Mouse (Mus musculus): Measurements from ENCODE around the gene Eif2s3x.
A peak's percentile ranks its signal among the peaks of the same experiment; 100 is the strongest.

Gene Eif2s3x

DNA sequence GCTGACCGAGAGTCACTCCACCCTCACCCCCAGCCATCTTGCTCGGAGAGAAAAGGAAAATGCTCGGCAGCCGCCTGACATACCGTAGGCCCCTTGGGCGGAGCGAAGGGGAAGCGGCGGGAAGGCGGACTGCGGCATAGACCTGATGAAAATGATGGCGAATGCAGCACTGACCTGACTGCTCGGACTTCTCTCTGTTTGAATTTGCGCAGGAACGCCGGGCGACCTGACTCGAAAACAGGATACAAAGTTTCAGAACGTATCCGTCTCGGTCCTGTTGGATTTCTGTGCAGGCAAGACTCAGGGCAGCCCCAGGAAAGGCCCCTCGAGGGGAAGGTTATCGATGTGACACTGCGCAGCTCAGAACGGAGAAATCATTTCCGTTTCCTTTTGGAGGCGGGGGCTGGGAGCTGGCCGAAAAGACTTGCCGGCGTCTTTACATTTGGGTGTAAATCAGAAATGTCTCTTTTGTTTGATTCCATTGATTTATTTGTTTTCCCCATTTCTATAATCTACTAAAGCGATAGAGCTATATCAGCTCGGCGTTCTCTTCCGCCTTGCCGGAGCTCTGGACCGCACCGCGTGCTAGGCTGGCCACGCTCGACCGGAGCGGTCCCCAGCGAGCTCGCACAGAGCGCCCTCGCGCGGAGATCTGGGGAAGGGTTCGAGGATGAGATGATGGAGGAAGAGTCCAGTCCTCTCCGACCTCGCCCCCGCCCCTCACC is at the start of gene Eif2s3x:
Gene Eif2s3x, minus strand, starts transcription at position 266 of the 725 bp plus-strand sequence.
- DNase-seq (ENCODE audit: low spot score): peak; percentile 89

DNA sequence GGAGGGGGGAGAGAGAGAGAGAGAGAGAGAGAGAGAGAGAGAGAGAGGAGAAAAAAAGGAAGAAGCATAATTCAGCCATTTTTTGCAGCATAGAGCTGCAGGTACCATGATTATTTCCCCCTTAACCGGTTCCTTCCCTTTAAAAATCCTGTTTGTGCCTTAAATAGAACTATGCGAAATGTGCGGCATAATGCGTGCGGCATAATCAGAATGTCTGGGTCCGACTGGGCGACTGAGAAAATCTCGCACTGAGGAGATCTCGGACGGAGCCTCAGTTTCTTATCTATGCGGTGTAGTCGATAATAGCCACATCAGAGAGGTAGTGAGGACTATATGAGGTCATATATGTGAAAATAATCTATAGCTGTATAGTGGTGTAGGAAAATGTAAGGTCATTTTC is 22.9 kb upstream of the Eif2s3x start:
- no peak for DNase-seq (ENCODE audit: low spot score)

DNA sequence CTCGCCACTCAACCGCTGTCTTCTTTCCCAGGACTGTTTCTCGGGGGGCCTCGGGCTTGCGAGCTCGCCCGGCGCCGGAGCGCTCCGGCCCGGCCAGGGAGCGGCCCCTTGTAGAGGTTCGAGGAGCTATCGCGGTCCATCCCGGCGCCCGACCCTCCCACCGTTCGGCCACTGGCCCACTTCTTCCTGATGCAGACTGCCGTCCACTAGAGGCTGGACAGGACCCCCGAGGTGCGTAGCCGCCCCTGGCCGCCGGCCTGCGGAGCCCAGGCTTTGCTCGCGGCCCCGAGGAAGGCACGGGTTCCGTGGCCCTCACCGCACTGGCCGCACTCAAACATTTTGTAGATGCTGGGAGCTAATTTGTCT is 22.5 kb upstream of the Eif2s3x start:
- no peak for DNase-seq (ENCODE audit: low spot score)

DNA sequence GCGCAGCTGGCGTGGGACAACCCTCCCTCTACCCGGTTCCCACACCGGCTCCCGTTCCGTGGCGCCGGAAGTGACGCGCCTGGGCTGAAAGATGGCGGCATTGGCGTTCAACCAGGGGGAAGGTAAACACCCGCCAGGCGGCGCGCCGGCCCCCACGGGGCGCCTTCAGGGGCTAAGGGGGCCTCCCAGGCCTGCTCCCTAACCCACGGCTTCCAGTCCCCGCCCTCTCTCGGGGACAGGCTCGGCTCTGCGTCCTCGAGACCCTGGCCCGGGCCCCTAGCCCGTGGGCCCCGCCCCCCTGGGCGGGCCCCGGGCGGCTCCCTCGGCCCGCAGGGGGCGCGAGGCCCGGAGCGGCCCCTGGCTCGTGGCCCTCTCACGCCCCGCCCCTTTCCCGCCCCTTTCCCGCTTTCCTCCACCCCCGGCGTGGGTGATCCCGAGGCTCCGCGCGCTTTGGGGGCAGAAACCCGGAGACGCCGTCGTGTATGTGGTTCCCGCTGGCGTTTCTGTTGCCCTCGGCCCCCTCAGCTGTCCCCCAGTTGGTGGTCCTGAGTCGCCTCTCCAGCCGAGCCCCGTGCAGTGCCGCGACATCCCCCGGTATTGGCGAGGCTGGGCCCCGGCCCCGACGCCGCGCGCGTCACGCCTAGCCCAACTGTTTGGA is 22.0 kb upstream of the Eif2s3x start, which contains the start of gene Klhl15:
Gene Klhl15, plus strand, starts transcription at position 68 of the 658 bp plus-strand sequence.
- peak; percentile 89 for DNase-seq (ENCODE audit: low spot score)

DNA sequence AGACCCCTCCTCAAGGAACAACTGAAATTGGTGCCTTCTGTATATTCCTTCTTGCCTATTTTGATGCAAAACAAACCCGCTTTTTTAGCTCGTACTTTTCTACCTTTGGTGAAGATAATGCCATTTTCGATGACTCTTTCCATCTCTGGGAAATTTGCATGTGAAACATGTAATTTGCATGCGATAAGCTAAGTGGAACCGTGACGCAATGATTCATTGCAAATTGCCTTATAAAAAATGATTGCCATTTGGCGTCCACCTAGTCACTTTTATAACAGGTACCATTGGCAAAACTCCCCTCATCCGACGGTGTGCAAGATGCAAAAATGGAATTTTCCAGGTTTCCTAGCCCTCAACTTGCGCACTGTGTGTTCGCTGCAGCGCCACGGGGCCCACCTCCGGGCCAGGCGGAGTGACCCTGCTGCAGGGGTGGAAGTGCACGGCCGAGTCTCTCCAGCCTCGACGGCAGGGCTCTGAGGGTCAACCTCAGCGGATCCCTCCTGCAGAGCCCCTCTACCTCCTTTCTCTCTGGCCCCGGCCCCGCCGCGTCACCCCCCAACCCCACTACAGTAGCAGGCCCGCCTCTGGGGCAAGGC is 21.4 kb upstream of the Eif2s3x start:
- no peak for DNase-seq (ENCODE audit: low spot score)

DNA sequence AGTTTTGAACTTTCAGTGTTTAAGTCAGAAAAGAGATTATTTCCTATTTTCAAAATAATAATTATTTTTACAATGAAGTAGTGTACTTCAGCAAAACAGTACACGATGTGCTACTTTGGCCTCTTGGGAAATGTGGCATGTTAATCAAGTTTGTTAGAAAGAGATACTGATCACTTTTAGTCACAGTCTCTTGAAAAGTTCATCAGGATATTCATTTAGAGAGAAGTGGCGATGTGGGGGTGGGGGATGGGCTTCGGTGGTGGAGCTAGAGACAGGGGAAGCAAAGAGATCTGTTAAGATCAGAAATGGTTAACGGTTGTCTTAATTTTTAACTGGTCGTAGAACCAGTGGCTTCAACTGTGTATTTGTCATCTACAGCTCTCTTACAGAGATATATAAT is 20.8 kb upstream of the Eif2s3x start:
- no peak for DNase-seq (ENCODE audit: low spot score)

DNA sequence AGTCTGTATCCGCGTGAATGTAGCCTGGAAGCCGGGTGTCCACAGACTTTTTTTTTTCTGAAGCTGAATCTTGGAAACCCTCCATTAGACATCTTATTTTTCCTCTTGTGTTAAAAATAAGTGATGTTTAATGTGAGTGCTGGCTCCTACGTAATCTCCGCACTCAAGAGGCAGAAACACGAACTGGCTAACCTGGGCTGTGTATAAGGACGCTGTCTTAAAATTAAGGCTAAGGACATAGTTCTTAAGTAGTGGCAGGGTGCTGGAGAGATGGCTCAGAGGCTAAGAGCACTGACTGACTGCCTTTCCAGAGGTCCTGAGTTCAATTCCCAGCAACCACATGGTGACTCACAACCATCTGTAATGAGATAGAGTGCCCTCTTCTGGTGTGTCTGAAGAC is 722 bp upstream of the Eif2s3x start:
- DNase-seq (ENCODE audit: low spot score): no peak

DNA sequence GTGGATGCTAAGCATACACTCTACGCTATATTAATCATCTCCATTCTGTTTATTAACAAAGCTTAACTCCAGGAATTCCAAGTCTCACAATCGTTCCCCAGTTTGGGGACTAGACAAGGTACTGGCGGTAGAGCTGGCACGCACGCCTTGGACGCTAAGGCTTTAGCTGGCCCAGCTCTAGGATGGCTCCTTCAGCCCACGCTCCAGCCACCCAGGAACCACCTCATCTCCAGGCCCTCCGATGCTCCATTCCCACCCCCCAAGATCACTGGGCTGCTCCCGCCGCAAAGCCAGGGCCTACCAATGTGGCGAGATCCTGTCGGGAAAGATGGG is 432 bp downstream of the Eif2s3x start:
- no peak for DNase-seq (ENCODE audit: low spot score)

DNA sequence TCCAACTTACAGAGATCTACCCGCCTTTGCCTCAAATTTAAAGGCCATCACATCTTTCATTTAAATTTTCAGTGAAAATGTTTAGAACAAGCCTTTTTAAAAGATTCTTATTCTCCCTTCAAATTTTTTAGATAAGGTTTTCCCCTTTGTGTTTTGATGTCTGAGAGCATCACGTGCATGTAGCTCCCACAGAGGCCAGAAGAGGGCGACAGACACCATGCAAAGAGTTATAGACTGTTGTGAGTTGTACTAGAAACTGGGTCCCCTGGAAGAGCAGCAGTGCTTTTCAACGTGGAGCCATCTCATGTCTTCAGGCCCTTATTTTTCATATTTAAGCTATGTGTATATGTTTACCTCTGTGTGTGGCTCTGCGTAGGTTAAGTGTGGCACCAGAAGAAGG is 14.9 kb downstream of the Eif2s3x start:
- peak; percentile 16 for DNase-seq (ENCODE audit: low spot score)

DNA sequence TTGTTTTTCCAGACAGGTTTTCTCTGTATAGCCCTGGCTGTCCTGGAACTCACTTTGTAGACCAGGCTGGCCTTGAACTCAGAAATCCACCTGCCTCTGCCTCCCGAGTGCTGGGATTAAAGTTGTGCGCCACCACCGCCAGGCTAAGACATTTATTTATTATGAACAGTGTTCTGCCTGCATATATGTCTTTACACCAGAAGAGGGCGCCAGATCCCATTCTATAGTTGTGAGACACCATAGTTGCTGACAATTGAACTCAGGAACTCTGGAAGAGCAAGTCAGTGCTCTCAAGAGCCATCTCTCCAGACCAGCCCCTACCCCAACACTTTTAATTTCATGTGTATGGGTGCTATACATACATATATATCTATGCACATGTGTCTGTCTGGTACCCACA is 18.8 kb downstream of the Eif2s3x start:
- DNase-seq (ENCODE audit: low spot score): peak; percentile 34

DNA sequence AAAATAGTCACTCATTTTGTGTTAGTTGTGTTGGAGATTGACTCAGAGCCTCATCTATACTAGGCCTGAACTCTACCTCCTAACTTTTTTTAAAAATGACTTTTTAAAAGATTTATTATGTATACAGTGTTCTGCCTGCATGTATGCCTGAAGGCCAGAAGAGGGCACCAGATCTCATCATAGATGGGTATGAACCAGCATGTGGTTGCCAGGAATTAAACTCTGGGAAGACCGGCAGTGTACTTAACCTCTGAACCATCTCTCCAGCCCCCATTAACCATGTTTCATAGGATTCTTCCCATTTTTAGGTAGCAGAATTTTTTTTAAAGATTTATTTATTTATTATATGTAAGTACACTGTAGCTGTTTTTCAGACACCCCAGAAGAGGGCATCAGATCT is 27.5 kb downstream of the Eif2s3x start:
- DNase-seq (ENCODE audit: low spot score): peak; percentile 18

DNA sequence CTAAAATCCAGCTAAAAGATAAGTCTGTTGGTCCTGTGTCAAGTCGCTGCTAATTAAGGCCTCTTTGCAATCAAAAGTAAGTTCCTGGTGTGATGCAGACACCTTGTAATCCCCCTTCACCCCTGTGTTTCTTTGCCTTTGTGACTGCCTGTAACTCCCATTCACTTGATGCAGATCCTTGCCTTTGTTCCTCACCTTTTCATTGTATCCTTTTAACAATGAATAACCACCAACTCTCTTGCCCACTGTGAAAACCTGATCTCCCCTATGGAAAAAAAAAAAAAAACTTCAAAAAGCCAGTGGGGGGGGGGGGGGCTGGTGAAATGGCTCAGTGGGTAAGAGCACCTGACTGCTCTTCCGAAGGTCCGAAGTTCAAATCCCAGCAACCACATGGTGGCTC is 28.8 kb downstream of the Eif2s3x start:
- no peak for DNase-seq (ENCODE audit: low spot score)

DNA sequence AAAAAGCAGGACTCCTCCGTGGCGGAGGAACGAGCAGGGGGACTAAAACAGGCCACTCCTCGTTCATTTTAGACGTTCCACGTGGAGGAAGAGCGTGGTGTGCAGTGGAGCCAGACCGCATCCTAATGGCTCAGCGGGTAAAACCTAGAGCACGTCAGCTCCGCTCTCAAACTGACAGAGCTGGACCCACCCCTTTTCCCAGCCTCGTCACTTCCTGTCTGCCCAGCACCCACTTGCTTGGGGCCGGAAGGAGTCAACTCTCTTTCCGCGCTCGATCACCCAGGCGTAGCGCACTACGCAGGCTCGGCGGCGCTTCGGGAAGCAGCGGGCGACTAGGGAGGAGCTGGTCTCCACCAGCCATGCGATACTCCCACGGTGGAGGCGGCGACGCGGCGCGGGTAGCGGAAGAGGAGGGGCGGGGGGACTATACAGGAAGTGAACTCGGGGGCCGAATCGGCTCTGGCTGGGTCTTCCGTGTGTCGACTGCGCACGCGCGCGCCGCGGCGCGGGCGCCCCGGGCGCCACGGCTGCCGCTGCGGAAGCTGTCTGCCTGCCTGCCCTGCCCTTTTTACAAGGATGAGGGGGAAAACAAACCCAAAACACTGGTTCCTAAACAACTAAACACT is 34.8 kb downstream of the Eif2s3x start:
- peak; percentile 92 for DNase-seq (ENCODE audit: low spot score)

DNA sequence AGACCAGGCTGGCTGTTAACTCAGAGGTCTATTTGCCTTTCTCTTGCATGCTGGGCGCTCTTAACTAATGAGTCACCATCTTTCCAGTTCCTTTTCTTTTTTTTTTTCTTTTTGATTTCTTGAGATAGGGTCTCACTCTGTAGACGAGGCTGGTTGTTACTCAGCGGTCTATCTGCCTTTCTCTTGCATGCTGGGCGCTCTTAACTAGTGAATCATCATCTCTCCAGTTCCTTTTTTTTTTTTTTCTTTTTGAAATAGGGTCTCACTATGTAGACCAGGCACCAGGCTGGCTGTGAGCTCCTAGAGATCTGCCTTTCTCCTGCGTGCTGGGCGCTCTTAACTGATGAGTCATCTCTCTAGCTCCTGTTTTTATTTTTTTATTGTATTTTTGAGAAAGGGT is 43.3 kb downstream of the Eif2s3x start:
- DNase-seq (ENCODE audit: low spot score): no peak

DNA sequence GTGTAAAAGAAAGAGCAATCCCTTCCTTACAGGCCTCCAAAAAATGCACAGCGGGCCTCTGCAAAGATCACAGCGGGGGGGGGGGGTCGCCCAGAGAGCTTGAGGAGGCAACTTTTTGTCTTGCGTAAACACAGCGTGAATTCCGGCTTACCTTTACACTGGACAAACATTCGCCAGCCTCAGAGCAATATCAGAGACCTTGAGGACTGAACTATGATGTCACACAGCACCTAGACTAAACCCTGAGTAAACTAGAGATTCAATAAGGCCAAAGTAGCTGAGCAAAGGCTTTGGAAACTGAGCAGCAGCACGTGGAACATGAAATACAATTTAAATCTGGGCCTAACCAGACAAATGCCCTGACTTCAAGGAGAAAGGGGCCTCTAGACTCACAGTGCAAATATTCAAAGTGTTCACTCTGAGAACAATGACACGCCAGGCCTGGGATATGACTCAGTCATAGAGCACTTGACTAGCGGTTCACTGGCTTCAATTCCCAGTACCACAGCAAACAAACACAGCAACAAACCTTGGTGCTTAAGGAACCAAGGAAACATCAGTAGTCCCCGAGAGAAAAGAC is 60.3 kb downstream of the Eif2s3x start:
- DNase-seq (ENCODE audit: low spot score): peak; percentile 12

DNA sequence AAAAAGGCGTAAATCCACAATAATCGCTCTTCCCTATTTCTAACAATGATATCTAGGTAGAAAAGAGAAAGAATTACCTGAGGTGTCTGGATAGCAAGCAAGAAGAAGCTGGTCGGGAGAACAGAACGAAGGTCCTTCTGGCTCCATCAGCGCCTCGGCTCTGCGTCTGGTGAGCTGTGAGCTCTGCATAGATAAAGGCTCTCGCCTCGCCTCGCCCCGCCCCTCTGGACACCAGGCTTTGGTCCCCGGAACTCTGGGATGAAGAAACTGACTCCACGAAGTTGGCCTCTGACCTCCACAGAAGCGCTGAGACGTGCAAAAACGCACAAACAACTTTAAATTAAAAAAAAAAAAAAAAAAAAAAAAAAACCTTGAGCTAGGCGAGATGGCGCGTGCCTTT is 62.2 kb downstream of the Eif2s3x start:
- no peak for DNase-seq (ENCODE audit: low spot score)

DNA sequence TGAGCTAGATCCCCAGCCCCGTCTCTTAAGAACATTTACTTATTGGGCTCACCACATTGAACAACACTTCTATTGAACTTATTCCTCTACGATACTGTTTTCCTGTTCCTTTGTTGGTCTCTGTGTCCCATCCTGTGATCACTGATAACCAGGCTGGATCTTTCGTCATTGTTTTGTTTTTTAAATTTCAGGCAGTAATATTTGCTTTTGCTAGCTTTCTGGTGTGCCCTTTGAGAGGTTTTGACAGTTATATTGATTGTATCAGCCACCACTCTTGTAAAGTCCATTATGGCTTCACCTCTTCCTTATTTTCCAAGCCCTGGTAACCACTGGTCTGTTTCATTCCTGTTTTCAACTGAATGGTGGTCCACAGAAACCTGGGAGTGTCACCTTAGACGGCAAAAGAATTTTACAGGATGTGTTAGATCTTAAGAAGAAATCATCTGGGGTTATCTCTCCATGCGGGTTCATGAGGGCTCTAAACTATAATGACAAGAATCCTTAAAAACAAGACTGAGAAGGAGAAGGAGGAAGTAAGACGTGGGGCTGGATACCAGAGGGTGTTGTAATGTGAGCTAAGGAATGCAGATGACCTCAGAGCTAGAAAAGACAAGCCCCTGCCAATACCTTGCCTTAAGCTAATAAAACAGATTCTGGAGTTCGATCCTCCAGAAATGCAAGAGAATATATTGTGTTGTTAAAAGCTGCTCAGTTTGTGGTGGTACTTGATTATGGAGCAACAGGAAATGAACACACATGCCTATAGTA is 70.5 kb downstream of the Eif2s3x start:
- no peak for DNase-seq (ENCODE audit: low spot score)

DNA sequence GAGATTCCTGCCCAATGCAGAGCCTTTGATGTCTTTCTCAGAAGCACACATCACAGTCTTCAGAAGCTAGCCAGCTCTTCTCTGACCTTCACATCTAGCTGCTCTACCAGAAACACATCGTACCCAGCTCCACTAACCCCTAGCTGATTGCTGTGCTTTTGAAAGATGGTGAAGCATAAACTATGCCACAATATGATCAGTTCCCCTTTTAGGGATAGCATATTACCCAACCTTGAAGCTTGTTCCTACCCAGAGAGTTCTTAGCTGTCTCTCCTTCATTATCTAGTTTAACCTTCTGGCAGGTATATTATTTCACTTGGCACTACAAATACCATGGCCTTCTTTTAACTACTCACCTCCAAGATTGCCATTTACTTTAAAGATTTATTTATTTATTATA is 72.6 kb downstream of the Eif2s3x start:
- DNase-seq (ENCODE audit: low spot score): no peak

All from adipocyte (in vitro differentiated cells).